Mouse (Mus musculus) bone marrow, adult 2 months (tissue): ENCODE results near the gene Gm12184.
"Not testable (repeated sequence)": the region's sequence is repeated elsewhere in the genome, so short reads cannot be mapped to it uniquely, and the experiment has no call there.

Experiments used
- CTCF ChIP-seq: fragments of 200-500 bp; IDR thresholded peaks from 2 replicates; pipeline ENCODE4 v1.5.1; 2011; ENCODE audit warnings: low read length, control low read depth; ENCODE audit not compliant: control insufficient read depth, insufficient read depth
- POLR2A ChIP-seq: fragments of 200-500 bp; IDR thresholded peaks from 2 replicates; pipeline ENCODE4 v1.6.1; 2011; ENCODE audit warnings: low read depth, mild to moderate bottlenecking, control low read depth, low read length, borderline replicate concordance; ENCODE audit not compliant: control insufficient read depth

DNA sequence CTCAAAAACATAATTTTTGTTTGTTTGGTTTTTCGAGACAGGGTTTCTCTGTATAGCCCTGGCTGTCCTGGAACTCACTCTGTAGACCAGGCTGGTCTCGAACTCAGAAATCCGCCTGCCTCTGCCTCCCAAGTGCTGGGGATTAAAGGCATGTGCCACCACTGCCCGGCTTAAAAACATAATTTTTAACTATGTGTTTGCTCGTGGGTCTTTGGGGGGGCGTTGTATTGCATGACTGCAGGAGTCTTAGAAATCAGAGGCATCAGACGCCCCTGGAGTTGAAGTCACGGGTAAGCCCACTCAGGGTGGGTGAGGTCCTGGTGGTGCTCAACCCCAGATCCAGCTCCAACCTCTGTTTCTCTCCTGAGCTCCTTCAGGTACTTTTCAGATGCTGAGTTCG, 34.6 kb downstream of the Gm12184 start:
- TF ChIP-seq CTCF, POLR2A: not testable (repeated sequence)
